Mouse (Mus musculus) left cerebral cortex, postnatal 10 days (tissue): Measurements from ENCODE around the gene Cfap69. TPM values are rescaled to one million over a fixed set of nuclear protein-coding genes. Genes with fewer than 3 reads are reported as not detected.

Experiments
- DNase-seq, 2 experiments: peaks; one replicate each; pipeline ENCODE4 v3.0.0; 2021 to 2022; ENCODE audit warnings: low spot score in 2 of 2, mixed read lengths in 1 of 2; ENCODE audit errors: extremely low spot score in 1 of 2
- intact Hi-C: fragments of 180-260 bp; cut with DNase I; formaldehyde crosslinking; loops from one replicate; pipeline ENCODE4 v1.15.1; 2025
- total RNA-seq, 2 experiments: library from RNA; stranded (reverse); gene quantifications; 2 replicates each; pipeline ENCODE4 v1.2.3; 2021

Gene Cfap69
- total RNA-seq, 2 experiments from 2014 or later = 16.9 to 19.7 TPM

DNA sequence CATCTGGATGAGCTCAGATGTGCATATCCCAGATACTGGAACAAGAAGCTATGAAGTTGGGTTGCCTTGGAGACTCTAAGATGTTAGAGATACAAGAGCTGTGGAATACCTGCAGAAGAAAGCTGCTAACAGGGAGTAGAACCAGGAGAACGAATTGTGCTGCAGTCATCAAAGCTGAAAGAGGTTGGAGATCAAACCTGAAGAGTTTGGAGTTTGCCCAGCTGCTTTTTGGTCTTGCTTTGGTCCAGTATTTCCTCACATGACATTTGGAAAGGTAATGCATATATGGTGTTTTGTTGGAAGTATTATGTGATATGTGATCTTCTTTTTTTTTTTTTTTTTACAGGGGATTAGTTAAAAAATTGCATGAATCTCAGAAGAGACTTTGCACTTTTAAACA, 127.9 kb downstream of the Cfap69 start:
- DNase-seq = no peak
- intact Hi-C loops = no loop called here

DNA sequence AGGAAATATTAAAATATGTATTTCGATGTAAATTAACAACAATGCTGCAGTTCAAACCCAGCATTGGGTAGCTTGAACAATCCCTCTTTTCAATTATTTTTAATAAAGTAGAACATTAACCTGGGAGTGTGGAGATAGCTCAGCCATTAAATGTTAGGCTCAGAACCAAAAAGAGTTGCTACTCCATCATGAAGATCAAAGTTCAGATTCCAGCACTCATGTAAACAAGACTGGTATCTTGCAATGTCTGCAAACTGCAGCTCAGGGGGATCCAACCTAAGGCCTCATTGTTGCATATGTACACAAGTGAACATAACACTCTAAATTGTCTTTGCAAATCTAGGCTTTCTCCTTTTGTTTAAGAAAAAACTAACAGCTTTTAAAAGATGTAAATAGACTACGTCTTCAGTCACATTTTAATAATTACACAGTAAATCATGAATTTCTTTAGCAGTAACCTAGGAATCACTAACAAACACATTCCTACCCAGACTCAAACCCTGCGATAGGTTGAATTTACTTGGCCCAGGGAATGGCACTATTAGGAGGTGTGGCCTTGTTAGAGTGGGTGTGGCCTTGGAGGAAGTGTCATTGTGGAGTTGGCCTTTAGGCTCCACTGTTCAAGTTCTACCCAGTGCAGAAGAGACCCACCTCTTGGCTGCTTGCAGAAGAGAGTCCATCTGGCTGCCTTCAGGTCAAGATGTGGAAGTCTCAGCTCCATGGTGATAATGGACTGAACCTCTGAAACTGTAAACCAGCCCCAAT, 130.2 kb downstream of the Cfap69 start:
- no peak for DNase-seq
- intact Hi-C loops = no loop called here

Other genes starting within 250 kb of the Cfap69 start
- 100 to 1,000 TPM; 138 TPM for gene Cdk14, start 243.9 kb downstream of the Cfap69 start, total RNA-seq
- 1 to 10 TPM in 1 of 2 experiments, not detected in 1; 1.2 TPM for gene 1700015F17Rik, start 185.1 kb downstream of the Cfap69 start, total RNA-seq
- 10 to 100 TPM; 45.4 to 53.8 TPM for gene Cldn12, start 149.3 kb downstream of the Cfap69 start, total RNA-seq
- gene Gtpbp10, start 104.7 kb downstream of the Cfap69 start, total RNA-seq = 1 to 10 TPM; 9.1 to 10.0 TPM
- 1 to 10 TPM; 1.4 to 2.9 TPM for gene Gm8773, start 90.4 kb downstream of the Cfap69 start, total RNA-seq
- 1 to 10 TPM; 7.3 to 7.5 TPM for gene Steap2, start 30.3 kb upstream of the Cfap69 start, total RNA-seq
- gene Steap1, start 85.1 kb upstream of the Cfap69 start, total RNA-seq = under 1 TPM; 0.36 to 0.51 TPM